Mouse (Mus musculus) midbrain, embryonic 11.5 days (tissue): ENCODE data around the gene Parp14. TPM values are rescaled to one million over a fixed set of nuclear protein-coding genes. Genes with fewer than 3 reads are reported as not detected.

Experiments
- ATAC-seq: fragments of 200-750 bp; cut with Nextera tagmentation; 2 replicates; pipeline ENCODE4 v1.8.0; 2017; ENCODE audit warnings: moderate TSS enrichment, moderate library complexity; ENCODE audit not compliant: low FRiP score
- DNase-seq: peaks from one replicate; pipeline ENCODE4 v3.0.0; 2015; ENCODE audit warnings: low spot score; ENCODE audit errors: missing footprints
- H3K27ac ChIP-seq: fragments of 300-500 bp; sonication (generic); 2 replicates; pipeline ENCODE4 v1.5.1; 2014; ENCODE audit warnings: low read depth, low read length
- H3K27me3 ChIP-seq: fragments of 300-500 bp; sonication (generic); 2 replicates; pipeline ENCODE4 v1.6.1; 2014; ENCODE audit warnings: mild to moderate bottlenecking, low read length, moderate library complexity, mixed read lengths; ENCODE audit not compliant: control insufficient read depth, insufficient read depth
- H3K36me3 ChIP-seq: fragments of 300-500 bp; sonication (generic); 2 replicates; pipeline ENCODE4 v1.6.1; 2014; ENCODE audit warnings: mild to moderate bottlenecking, low read length, moderate library complexity, mixed read lengths; ENCODE audit not compliant: control insufficient read depth, insufficient read depth
- H3K4me1 ChIP-seq: fragments of 300-500 bp; sonication (generic); 2 replicates; pipeline ENCODE4 v1.6.1; 2014; ENCODE audit warnings: low read length; ENCODE audit not compliant: control insufficient read depth, insufficient read depth
- H3K4me2 ChIP-seq: fragments of 300-500 bp; sonication (generic); 2 replicates; pipeline ENCODE4 v1.6.1; 2014; ENCODE audit warnings: mild to moderate bottlenecking, moderate library complexity
- H3K4me3 ChIP-seq: fragments of 300-500 bp; sonication (generic); 2 replicates; pipeline ENCODE4 v1.5.1; 2014; ENCODE audit warnings: low read depth, low read length
- H3K9ac ChIP-seq: fragments of 300-500 bp; sonication (generic); 2 replicates; pipeline ENCODE4 v1.6.1; 2014; ENCODE audit warnings: low read length
- H3K9me3 ChIP-seq: fragments of 300-500 bp; sonication (generic); 2 replicates; pipeline ENCODE4 v1.6.1; 2016; ENCODE audit warnings: low read length; ENCODE audit not compliant: control insufficient read depth
- WGBS: fragments of 180-500 bp; shearing (Covaris S2); extraction: QIAGEN DNeasy Blood & Tissue Kit; methylation state at CpG from one replicate; pipeline ENCODE4 v1.1.7; 2014; 5-methylcytosine and 5-hydroxymethylcytosine counted together
- polyA plus RNA-seq: library from polyadenylated mRNA; unstranded; fragments of >200 nt; fragmentation: Nextera tagmentation; extraction: Ambion mirVana; gene quantifications from 2 replicates; pipeline ENCODE4 v1.2.1, GENCODE M21; 2014

Gene Parp14
- polyA plus RNA-seq, 1 experiment from 2014 or later, result 0.37 TPM

GRCm38 (mm10) chr16:35856766-35857165, 14.6 kb downstream of the Parp14 start:
- Histone ChIP-seq H3K9ac (no peak overlapping the region), H3K4me2 (no peak overlapping the region), H3K27ac (no peak overlapping the region), H3K36me3 (no peaks in the 10 kb centered on the region), H3K4me1 (no peaks in the 10 kb centered on the region), H3K9me3 (no peaks in the 10 kb centered on the region), H3K4me3 (no peak overlapping the region), H3K27me3 (no peaks in the 10 kb centered on the region)
- WGBS, result 92% methylated on average over 18 of the region's 18 CpGs
- DNase-seq, result no peak
- ATAC-seq, result no peak

GRCm38 (mm10) chr16:35855846-35856245, 15.5 kb downstream of the Parp14 start:
- Histone ChIP-seq H3K4me1 (no peaks in the 10 kb centered on the region), H3K4me2 (no peak overlapping the region), H3K36me3 (no peaks in the 10 kb centered on the region), H3K4me3 (no peak overlapping the region), H3K9me3 (no peaks in the 10 kb centered on the region), H3K27ac (no peak overlapping the region), H3K9ac (no peak overlapping the region), H3K27me3 (no peaks in the 10 kb centered on the region)
- no peak for ATAC-seq
- 85% methylated on average over 4 of the region's 4 CpGs for WGBS
- DNase-seq, result no peak

GRCm38 (mm10) chr16:35847138-35847537, 24.2 kb downstream of the Parp14 start:
- H3K4me3 ChIP-seq, result no peak overlapping the region
- H3K36me3 ChIP-seq, result no peaks in the 10 kb centered on the region
- no peak overlapping the region for H3K9ac ChIP-seq
- no peaks in the 10 kb centered on the region for H3K27me3 ChIP-seq
- H3K9me3 ChIP-seq, result no peaks in the 10 kb centered on the region
- H3K27ac ChIP-seq, result no peak overlapping the region
- DNase-seq (no peak), ATAC-seq (no peak)
- no peak overlapping the region for H3K4me2 ChIP-seq
- no peaks in the 10 kb centered on the region for H3K4me1 ChIP-seq

DNA sequence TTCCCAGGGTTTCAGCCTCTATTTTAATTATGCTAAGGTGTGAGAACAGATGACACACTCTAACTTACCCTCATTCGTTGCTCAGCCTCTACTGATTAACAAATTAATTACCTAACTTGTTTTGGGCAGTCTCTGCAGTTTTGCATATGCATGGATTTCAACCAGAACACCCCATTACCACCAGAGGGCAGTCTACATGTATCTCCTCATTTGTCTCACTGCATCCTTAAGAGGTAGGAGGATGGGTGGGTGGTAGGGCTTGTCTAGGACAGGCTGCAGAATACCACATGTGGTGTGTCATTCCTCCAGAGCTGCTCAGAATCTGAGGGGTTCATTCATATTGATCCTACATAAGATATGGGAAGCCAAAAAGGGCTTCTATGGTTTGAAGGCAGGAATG, 31.7 kb downstream of the Parp14 start:
- Histone ChIP-seq H3K4me1 (no peaks in the 10 kb centered on the region), H3K4me2 (no peak overlapping the region), H3K27me3 (no peaks in the 10 kb centered on the region), H3K36me3 (no peaks in the 10 kb centered on the region), H3K9ac (no peak overlapping the region), H3K27ac (no peak overlapping the region), H3K4me3 (no peak overlapping the region), H3K9me3 (no peaks in the 10 kb centered on the region; the same call in 1 of the 2 replicates)
- WGBS, result 41% methylated on average over 1 of the region's 1 CpGs
- DNase-seq (no peak), ATAC-seq (no peak)

- no peak overlapping the region for H3K4me3 ChIP-seq
- DNase-seq, result peak; percentile 86
Measured at GRCm38 (mm10) chr16:35834653-35835052, 36.7 kb downstream of the Parp14 start.

GRCm38 (mm10) chr16:35832926-35833325, 38.4 kb downstream of the Parp14 start:
- 86% methylated on average over 3 of the region's 3 CpGs for WGBS
- Histone ChIP-seq H3K36me3 (no peaks in the 10 kb centered on the region), H3K4me1 (no peaks in the 10 kb centered on the region), H3K4me2 (no peak overlapping the region), H3K27me3 (no peaks in the 10 kb centered on the region), H3K4me3 (no peak overlapping the region), H3K27ac (no peak overlapping the region), H3K9me3 (no peaks in the 10 kb centered on the region; the same call in 1 of the 2 replicates), H3K9ac (no peak overlapping the region)
- DNase-seq (no peak), ATAC-seq (no peak)

More at GRCm38 (mm10) chr16:35834653-35835052, 36.7 kb downstream of the Parp14 start:
- H3K9ac ChIP-seq, result no peak overlapping the region
- 90% methylated on average over 8 of the region's 8 CpGs for WGBS
- ATAC-seq, result no peak
- no peak overlapping the region for H3K4me2 ChIP-seq
- no peaks in the 10 kb centered on the region for H3K36me3 ChIP-seq
- no peaks in the 10 kb centered on the region for H3K4me1 ChIP-seq
- no peaks in the 10 kb centered on the region; the same call in 1 of the 2 replicates for H3K9me3 ChIP-seq
- H3K27me3 ChIP-seq, result no peaks in the 10 kb centered on the region
- no peak overlapping the region for H3K27ac ChIP-seq

DNA sequence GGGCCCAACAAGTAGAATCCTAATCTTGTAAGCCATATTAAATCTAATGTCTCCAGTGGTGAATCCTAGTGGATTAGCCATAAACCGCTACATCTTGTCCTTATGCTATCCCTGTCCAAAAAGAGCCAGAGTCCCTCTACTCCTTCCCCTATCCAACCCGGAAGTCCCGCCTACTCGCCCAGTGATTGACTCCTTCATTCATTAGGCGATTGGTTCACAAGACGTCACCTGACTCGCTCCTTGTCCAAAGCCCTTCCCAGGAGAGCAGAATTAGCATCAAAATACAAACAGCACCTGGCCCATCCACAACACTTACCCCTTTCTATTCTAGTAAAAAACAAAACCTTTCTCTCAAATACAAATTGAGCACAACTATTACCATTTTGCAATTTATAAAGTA, 41.3 kb downstream of the Parp14 start:
- no peak for ATAC-seq

DNA sequence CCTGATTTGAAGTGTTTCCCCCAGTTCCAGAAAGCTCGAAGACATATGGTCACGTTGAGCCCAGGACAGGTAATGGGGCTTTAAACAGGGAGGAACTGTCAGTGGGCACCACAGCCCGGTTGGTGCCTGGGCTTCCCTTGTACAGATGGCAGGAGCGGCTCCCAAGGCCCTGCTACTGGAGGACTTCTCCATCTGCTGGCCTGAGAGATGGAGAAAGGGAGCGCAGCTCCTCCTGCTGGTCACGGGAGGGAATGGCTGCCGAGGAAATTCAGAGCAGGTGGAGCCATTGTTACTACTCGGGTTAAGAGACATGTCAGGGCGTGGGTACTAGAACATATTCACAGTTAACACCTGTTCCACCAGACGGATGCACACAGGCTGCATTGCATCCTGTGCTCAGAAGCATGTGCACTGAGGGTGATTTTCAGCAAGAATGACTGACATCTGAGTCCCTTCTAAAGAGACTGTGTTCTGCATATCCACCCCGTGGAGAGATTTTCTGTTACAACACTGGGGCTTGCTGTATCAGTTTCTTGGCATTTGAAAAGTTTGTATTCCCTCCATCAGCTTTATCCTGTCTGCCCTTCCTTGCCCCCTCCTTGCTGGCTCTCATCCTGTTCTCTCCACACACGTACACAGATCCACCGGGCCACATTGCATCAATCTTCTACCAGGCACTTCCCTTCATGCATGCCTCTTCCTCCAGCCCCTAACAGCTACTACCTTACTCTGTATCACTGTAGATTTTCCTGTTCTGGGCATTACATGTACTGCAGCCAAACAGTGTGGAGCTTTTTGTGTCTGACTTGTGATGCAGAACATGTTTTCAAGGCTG, 53.9 kb downstream of the Parp14 start:
- H3K27me3 ChIP-seq, result no peaks in the 10 kb centered on the region
- peak; percentile 98 for DNase-seq
- WGBS, result 40% methylated on average over 13 of the region's 13 CpGs
- no peaks in the 10 kb centered on the region for H3K4me1 ChIP-seq
- no peaks in the 10 kb centered on the region for H3K9me3 ChIP-seq
- no peak overlapping the region for H3K27ac ChIP-seq
- peak; percentile 81 for ATAC-seq
- H3K4me3 ChIP-seq, result no peak overlapping the region
- H3K4me2 ChIP-seq, result no peak overlapping the region
- H3K36me3 ChIP-seq, result no peaks in the 10 kb centered on the region
- no peak overlapping the region for H3K9ac ChIP-seq

More for the DNA sequence above, 41.3 kb downstream of the Parp14 start:
- Histone ChIP-seq H3K36me3 (peaks cover 3% of the 10 kb centered on the region; the same call in 1 of the 2 replicates), H3K27me3 (no peaks in the 10 kb centered on the region), H3K4me3 (no peak overlapping the region), H3K4me1 (no peaks in the 10 kb centered on the region), H3K27ac (no peak overlapping the region), H3K9me3 (no peaks in the 10 kb centered on the region), H3K9ac (no peak overlapping the region), H3K4me2 (no peak overlapping the region)
- 25% methylated on average over 7 of the region's 7 CpGs for WGBS
- no peak for DNase-seq

DNA sequence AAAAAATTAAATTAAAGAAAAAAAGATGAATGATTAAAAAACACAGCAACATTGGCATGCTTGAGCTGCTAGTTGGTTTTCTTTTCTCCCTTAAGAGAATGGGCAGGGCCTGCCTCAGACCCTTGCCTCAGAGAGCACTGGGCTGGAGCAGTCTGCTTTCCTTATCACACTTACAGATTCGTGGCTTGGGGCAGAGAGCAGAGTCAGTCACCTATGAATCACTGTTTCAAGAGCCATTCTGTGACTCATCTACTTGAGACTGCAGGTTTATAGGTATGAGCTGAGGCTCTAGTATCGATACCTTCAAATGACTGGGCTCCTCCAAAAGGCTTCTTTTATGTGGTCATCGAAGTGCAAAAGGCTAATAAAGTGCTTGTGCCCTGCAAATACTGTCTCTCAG, 58.2 kb downstream of the Parp14 start:
- Histone ChIP-seq H3K4me1 (no peaks in the 10 kb centered on the region), H3K27ac (no peak overlapping the region), H3K36me3 (no peaks in the 10 kb centered on the region), H3K27me3 (no peaks in the 10 kb centered on the region), H3K9ac (no peak overlapping the region), H3K4me2 (no peak overlapping the region), H3K9me3 (no peaks in the 10 kb centered on the region), H3K4me3 (no peak overlapping the region)
- no peak for ATAC-seq
- WGBS, result 87% methylated on average over 3 of the region's 3 CpGs
- no peak for DNase-seq
